Mouse (Mus musculus) liver (tissue): Measurements from ENCODE around the gene Filip1.

ENCODE experiments used
- DNase-seq: peaks from one replicate; pipeline ENCODE4 v3.0.0-alpha.2; 2020; ENCODE audit warnings: mixed read lengths

Filip1 gene

GRCm38 (mm10) chr9:79978228-79979024, 34.2 kb downstream of the Filip1 start:
- DNase-seq: no peak

GRCm38 (mm10) chr9:79977549-79977971, 35.1 kb downstream of the Filip1 start:
- DNase-seq: peak; percentile 30

GRCm38 (mm10) chr9:79976789-79977188, 35.9 kb downstream of the Filip1 start:
- no peak for DNase-seq

GRCm38 (mm10) chr9:79975121-79975520, 37.5 kb downstream of the Filip1 start:
- DNase-seq: no peak

GRCm38 (mm10) chr9:79973582-79973981, 39.1 kb downstream of the Filip1 start:
- no peak for DNase-seq

GRCm38 (mm10) chr9:79972705-79973104, 39.9 kb downstream of the Filip1 start:
- DNase-seq: no peak

GRCm38 (mm10) chr9:79971619-79972018, 41.0 kb downstream of the Filip1 start:
- DNase-seq: no peak

GRCm38 (mm10) chr9:79970659-79971118, 42.0 kb downstream of the Filip1 start:
- DNase-seq: no peak

- DNase-seq: no peak
These were observed 43.1 kb downstream of the Filip1 start for GRCm38 (mm10) chr9:79969544-79969943.

- no peak for DNase-seq
These were observed 45.8 kb downstream of the Filip1 start for GRCm38 (mm10) chr9:79966711-79967487.

- DNase-seq: no peak
These were observed 46.9 kb downstream of the Filip1 start for GRCm38 (mm10) chr9:79965600-79966392.

- no peak for DNase-seq
These were observed 47.6 kb downstream of the Filip1 start for GRCm38 (mm10) chr9:79965003-79965402.

- DNase-seq: no peak
These were observed 50.9 kb downstream of the Filip1 start for GRCm38 (mm10) chr9:79961630-79962285.

- no peak for DNase-seq
These were observed 52.2 kb downstream of the Filip1 start for GRCm38 (mm10) chr9:79960453-79960852.

- no peak for DNase-seq
These were observed 54.3 kb downstream of the Filip1 start for GRCm38 (mm10) chr9:79958395-79958794.

- no peak for DNase-seq
These were observed 57.7 kb downstream of the Filip1 start for GRCm38 (mm10) chr9:79954944-79955343.

- DNase-seq: no peak
These were observed 60.7 kb downstream of the Filip1 start for GRCm38 (mm10) chr9:79951984-79952383.

GRCm38 (mm10) chr9:79951339-79951738, 61.3 kb downstream of the Filip1 start:
- no peak for DNase-seq

- DNase-seq: no peak
These were observed 62.0 kb downstream of the Filip1 start for GRCm38 (mm10) chr9:79950666-79951065.

GRCm38 (mm10) chr9:79950038-79950437, 62.6 kb downstream of the Filip1 start:
- no peak for DNase-seq

GRCm38 (mm10) chr9:79948376-79948775, 64.3 kb downstream of the Filip1 start:
- DNase-seq: no peak

- peak; percentile 68 for DNase-seq
These were observed 64.7 kb downstream of the Filip1 start for GRCm38 (mm10) chr9:79947973-79948372.
